In the genomic region with DNA sequence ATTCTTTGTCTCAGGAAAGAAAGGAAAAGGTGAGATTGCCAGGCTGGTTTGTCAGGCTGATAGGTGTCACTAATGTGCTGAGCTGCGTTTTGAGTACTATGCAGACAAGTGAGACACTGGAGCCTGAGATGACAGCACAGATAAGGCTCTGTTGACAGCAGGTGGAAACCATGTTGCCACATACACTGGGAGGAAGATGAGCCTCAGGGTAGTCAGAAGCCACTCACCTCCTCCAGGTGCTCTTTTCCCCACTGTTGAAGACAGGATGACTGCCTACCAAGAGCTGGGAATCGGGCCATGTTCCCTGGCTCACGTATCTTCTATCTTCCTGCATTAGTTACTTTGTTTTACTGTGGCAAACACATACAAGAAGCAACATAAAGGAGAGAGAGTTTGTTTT, we compare ENCODE assay signal across 22 mouse cellular contexts.
DNase-seq lines count a peak whose midpoint lies in the region; ATAC-seq lines count a peak whose summit lies in the region.
"Had no signal": no experiment of that assay in that cellular context is flagged by ENCODE, and none has a peak within 500 bp of the region (broad histone marks: within the 10 kb centered on the region; RNA-seq: fewer than 3 reads in every experiment).

No protein-coding gene starts in this region.

- no peak overlapping the region for H3K4me3 ChIP-seq in liver, embryonic 11.5 days (ENCODE audit: low read depth, low read length)

- no peak for ATAC-seq in liver, embryonic 11.5 days (replicated peaks; ENCODE audit: low FRiP score)
- ATAC-seq: activated CD4-positive, CD25-positive, alpha-beta regulatory T cell, adult 4 months; CD4-positive, CD25-positive, alpha-beta regulatory T cell, adult 4 months; Patski had no signal

- no peaks in the 10 kb centered on the region for H3K4me1 ChIP-seq in liver, embryonic 11.5 days (replicated peaks; ENCODE audit: control insufficient read depth, insufficient read depth, low read length)

- H3K27me3 ChIP-seq in liver, embryonic 11.5 days (replicated peaks; ENCODE audit: control insufficient read depth, insufficient read depth, low read length), result no peaks in the 10 kb centered on the region
- H3K27me3 ChIP-seq: CH12.LX, Patski had no signal

- 79% methylated on average over 3 of the region's 3 CpGs for WGBS in liver, embryonic 11.5 days

- intact Hi-C loops in heart, postnatal 14 days (cut with DNase I), result no loop called here

- no peaks in the 10 kb centered on the region for H3K36me3 ChIP-seq in liver, embryonic 11.5 days (ENCODE audit: control insufficient read depth, insufficient read depth, low read length)
- H3K36me3 ChIP-seq: G1E had no signal

- no peak overlapping the region for H3K4me2 ChIP-seq in liver, embryonic 11.5 days

- DNase-seq in heart, adult 11 months, result peak; percentile 68
- DNase-seq in heart, postnatal 14 days, result no peak
- DNase-seq in testis, postnatal 14 days (ENCODE audit: low spot score), result peak; percentile 29
- no peak for DNase-seq in testis, postnatal 10 days (ENCODE audit: low spot score)
- peak; percentile 75 for DNase-seq in fat pad, adult 2 months (ENCODE audit: extremely low read depth, low read depth, low spot score)
- peak; percentile 66 for DNase-seq in gonadal fat pad, adult 2 months (ENCODE audit: low read depth)
- DNase-seq in liver, embryonic 11.5 days (ENCODE audit: low spot score), result no peak
- DNase-seq in gastrocnemius, postnatal 4 days (ENCODE audit: low spot score in 2 of 2), result no peak
- DNase-seq: adrenal gland, adult 2 months; adrenal gland, adult 8-10 months; adrenal gland, postnatal 10 days; adrenal gland, postnatal 14 days; adrenal gland, postnatal 25 days; adrenal gland, postnatal 36 days; B cell, adult 2 months; cerebellum, adult 11 months; cerebellum, adult 11-12 months had no signal

- no peak overlapping the region for H3K27ac ChIP-seq in liver, embryonic 11.5 days (ENCODE audit: low read depth, low read length)

- no peaks in the 10 kb centered on the region for H3K9me3 ChIP-seq in liver, embryonic 11.5 days (ENCODE audit: control insufficient read depth, low read length)

- H3K9ac ChIP-seq in liver, embryonic 11.5 days (ENCODE audit: low read depth, low read length), result no peak overlapping the region

Comparison
In these comparisons a context has a peak if more than half of its experiments do, and no peak if none do; other contexts are left out.
1. DNase-seq: peak in heart, adult 11 months (single experiment), testis, postnatal 14 days (single experiment), fat pad, adult 2 months (single experiment) and gonadal fat pad, adult 2 months (single experiment); none in heart, postnatal 14 days (0 of 2), testis, postnatal 10 days (single experiment), liver, embryonic 11.5 days (single experiment) and gastrocnemius, postnatal 4 days (0 of 2).